Mouse (Mus musculus): ENCODE measurements at regions not wholly inside any gene's neighbourhood (a gene's known extent, or its start where the extent isn't known, plus 50 kb on each side); places are given as distances from the start of the nearest gene placed in this dataset.

- peak in 1 of 2 experiments; percentile 9 for DNase-seq (ENCODE audit: low spot score in 2 of 2)
These were observed 72.0 kb upstream of the Dph5 start for GRCm38 (mm10) chr3:115815571-115816156.

DNA sequence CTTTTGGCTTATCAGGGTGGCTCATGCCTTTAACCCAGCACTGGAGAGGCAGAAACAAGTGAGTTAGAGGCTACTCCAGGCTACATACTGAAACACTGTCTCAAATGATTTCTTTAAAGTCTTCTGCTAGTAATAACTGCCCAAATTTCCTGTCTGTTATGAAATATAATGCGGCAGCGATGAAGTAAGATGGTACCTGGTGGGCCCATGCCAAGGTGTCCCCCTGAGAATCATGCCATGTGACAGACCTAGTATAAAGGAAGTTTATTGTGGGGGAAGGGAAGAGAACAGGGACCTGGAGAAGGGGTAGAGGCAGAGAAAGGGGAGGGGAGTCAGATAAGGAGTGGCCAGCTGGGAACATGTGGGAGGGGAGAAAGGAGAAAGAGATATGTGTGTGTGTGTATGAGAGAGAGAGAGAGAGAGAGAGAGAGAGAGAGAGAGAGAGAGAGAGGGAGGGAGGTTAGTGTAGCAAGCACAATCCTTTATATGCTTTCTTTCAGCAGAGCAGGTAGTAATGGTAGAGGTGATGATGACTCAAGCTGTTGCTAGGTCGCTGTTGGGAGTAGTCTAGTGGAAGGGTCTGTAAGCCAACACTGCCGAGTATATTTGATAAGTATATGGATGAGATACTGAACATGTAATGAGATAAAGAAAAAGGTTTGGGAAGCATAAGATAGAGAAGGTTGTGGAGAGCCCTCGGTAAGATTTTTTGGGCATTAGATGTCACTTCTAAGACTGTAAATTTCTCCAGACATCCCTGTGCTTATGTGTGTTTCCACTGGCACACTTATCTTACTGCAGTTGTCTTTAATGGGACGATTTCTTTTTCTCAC lies 71.1 kb upstream of the Dph5 start:
- DNase-seq (ENCODE audit: low spot score in 2 of 2), result no peak

DNA sequence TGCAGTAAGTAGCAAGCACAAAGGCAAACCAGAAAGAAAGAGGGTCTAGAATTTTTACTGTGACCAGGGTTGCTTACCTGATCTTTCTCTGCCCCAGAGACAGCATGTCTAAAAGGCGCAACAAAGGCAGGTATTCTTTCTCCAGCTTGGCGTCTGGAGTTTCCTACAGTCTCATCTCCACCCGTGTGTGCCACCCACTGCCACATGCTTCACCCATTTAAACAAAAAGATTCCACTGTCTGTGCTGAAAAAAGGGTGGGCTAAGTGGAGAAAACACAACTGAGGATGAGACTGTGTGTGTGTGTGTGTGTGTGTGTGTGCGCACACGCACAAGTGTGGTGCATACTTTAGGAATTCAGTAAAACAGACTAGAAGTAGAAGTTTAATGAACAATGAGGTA lies 69.9 kb upstream of the Dph5 start:
- DNase-seq (ENCODE audit: low spot score in 2 of 2), result no peak

DNA sequence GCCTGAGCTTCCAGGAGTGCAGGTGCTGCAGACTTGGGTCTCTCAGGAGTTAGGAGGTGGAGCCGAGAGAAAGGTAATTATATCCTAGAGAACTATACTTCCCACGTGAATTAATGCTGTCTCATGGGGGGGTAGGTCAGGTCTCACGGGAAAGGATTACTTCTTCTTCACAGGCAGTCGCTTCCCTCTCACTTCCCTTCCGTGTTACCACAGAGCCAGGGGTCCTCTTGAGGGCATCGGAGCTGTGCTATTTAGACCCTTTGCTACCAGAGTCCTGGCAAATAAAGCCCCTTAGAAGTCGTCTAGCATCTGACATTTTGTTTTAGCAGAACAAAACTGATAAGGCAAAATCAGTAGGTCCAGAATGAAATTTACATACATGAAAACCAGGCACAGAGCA lies 68.9 kb upstream of the Dph5 start:
- DNase-seq (ENCODE audit: low spot score in 2 of 2), result no peak

GRCm38 (mm10) chr3:115819401-115820138 lies 68.1 kb upstream of the Dph5 start:
- no peak for DNase-seq (ENCODE audit: low spot score in 2 of 2)

GRCm38 (mm10) chr3:115820139-115820481 lies 67.5 kb upstream of the Dph5 start:
- DNase-seq (ENCODE audit: low spot score in 2 of 2), result no peak

DNA sequence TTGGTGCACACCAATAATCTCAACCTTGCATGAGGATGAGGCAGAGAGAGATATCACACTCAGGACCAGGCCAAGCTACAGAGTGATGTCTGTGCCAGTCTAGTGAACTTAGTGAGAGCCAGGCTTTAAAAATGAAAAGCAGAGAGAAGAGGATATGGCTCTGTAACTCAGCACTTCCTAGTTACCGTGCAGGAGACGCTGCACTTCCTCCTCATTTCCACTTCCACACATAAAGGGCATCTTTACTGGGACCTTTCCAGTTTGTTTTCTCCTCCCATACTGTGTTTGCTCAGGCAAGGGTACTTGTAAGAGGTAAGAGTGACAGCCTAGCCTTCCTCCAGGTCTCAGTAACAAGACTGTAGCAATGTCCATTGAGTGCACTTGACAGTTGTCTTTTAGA lies 66.0 kb upstream of the Dph5 start:
- no peak for DNase-seq (ENCODE audit: low spot score in 2 of 2)

DNA sequence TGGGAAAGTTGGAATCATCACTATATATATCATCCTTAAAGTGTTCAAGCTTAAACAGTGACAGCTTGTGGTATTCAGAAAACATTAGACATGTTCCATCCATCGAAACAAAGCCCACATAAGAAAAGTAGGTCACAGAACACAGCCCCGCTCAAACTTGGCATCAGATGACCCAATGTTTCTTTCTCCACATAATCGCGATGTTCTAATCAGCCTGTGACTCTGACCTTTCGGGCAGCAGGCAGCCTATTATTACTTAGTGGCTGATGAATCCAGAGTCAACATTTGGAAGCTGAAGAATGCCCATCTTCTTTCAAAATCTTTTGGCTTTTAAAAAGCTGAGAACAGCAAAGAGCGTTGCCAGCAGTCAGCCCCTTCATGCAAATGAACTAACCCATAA lies 65.1 kb upstream of the Dph5 start:
- DNase-seq (ENCODE audit: low spot score in 2 of 2), result no peak

DNA sequence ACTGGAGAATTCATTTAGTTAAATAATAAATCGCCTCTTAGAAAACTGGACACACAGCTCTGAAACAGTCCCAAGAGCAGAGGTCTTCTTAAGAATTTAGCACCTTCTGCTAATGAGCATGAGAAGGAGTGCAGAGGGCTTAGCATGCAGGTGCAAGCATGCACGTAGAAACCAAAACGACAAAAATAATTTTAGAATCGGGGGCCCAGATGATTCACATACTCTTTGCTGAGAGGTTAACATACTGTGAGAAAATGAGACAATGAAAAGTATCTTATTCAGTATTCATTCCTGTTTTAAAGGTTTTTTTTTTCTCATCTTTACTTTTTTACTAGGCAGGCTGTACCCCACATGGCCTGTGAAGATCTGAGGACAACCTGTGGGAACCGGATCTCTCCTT lies 63.9 kb upstream of the Dph5 start:
- DNase-seq (ENCODE audit: low spot score in 2 of 2), result no peak

DNA sequence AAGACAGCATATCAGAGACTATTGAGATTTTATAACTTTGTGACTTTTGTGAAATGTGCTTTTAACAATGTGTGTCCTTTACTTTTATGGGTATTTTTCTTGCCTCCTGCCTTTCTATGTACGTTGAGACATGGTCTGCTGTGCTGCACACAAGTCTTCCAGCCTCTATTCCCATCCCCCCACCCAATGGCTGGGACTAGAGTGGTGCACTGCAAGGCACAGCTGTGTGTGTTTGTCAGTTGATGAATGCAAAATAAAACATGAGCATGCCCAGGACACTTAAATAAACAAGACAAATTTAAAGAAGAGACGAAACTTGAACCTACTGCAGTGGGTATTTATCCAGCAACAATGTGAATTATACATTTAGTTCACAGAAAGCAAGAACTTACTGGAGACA lies 62.8 kb upstream of the Dph5 start:
- DNase-seq (ENCODE audit: low spot score in 2 of 2), result no peak

DNA sequence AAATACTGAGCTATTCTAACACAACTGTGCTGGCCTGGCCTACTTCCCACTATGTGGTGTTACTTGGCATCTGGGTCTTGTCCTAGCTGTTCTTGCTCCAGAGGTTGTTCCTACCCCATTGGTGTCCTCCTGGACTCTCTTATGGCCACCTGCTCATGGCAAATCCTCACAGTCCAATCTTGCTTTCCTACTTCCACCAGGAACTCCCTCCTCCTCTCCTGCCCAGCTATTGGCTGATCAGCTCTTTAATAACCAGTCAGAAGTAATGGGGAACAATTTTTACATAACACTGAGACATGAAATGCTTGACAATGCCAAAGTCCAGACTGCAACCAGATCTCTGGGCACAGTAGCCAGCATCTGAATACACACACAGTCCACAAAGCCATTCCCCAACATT lies 52.3 kb upstream of the Dph5 start:
- DNase-seq (ENCODE audit: low spot score in 2 of 2), result no peak

DNA sequence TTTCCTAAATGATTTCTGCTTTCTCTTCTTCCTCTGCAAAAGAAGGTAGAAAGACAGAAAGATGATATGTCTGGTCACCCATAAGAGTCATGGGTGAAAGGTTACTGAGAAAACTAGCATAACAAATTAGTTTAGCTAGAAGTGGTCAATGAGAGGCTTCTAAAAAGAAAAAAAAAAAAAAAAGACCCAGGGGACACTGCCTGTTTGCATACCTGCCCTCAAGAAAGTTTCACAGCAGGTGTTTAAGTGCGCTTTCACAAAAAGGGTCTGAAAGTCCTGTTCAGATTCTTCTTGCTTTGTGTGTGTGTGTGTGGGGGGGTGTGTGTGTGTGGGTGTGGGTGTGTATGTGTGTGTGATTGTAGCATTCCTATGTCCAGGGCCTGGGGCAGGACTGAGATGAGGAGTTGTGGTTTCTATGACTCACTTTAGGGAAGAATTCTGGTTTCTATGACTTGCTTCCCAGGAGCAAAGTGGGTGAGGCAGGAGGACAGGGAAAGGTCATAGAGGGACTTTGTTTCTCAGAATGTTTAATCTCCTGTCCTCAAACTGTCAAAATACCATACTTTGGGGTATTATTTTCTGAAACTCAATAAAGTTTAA lies 49.9 kb upstream of the Dph5 start:
- no peak for DNase-seq (ENCODE audit: low spot score in 2 of 2)
